Comparison of ENCODE assay signal across 8 mouse cellular contexts in genomic region chr17:47610849-47611660, GRCm38 (mm10). TPM values are rescaled to one million over a fixed set of nuclear protein-coding genes. Genes with fewer than 3 reads are reported as not detected.
DNase-seq lines count a peak whose midpoint lies in the region; ATAC-seq and TF ChIP-seq lines count a peak whose summit lies in the region.

Gene Bysl, minus strand, starts transcription at chr17:47611492.
Gene Med20, plus strand, starts transcription at chr17:47611582.
Gene Gm20517, plus strand, starts transcription at chr17:47611589.

- H3K27ac ChIP-seq in bone marrow macrophage, adult 2 months (ENCODE audit: insufficient read depth, low read depth, low read length) = peak within 1 kb of the TSS; percentile 52
- H3K27ac ChIP-seq in embryonic fibroblast, embryonic 13.5 days (ENCODE audit: insufficient read depth, low read length) = peak within 1 kb of the TSS; percentile 85
- H3K27ac ChIP-seq in heart, embryonic 10.5 days = peak within 1 kb of the TSS; percentile 89
- peak within 1 kb of the TSS; percentile 82 for H3K27ac ChIP-seq in kidney, embryonic 15.5 days

- peak; percentile 99 for TF ChIP-seq CTCF in bone marrow macrophage, adult 2 months (IDR thresholded peaks at IDR 0.05; ENCODE audit: low read depth, low read length)
- TF ChIP-seq CTCF in embryonic fibroblast, embryonic 13.5 days (IDR thresholded peaks at IDR 0.05; ENCODE audit: borderline replicate concordance, insufficient read depth, low read length) = peak; percentile 63; the same call in 1 of the 2 replicates

- under 1% methylated on average over 59 of the region's 59 CpGs for WGBS in heart, embryonic 10.5 days
- WGBS in kidney, embryonic 15.5 days = under 1% methylated on average over 59 of the region's 59 CpGs

- H3K4me3 ChIP-seq in bone marrow macrophage, adult 2 months (ENCODE audit: insufficient read depth, low read length) = peak within 1 kb of the TSS; percentile 71
- H3K4me3 ChIP-seq in embryonic fibroblast, embryonic 13.5 days (ENCODE audit: insufficient read depth, low read length) = peak within 1 kb of the TSS; percentile 82
- peak within 1 kb of the TSS; percentile 85 for H3K4me3 ChIP-seq in heart, embryonic 10.5 days
- H3K4me3 ChIP-seq in kidney, embryonic 15.5 days (replicated peaks) = peak within 1 kb of the TSS; percentile 81

- peaks cover 57% of the 10 kb centered on the region for H3K36me3 ChIP-seq in heart, embryonic 10.5 days
- H3K36me3 ChIP-seq in kidney, embryonic 15.5 days = peaks cover 56% of the 10 kb centered on the region

- H3K27me3 ChIP-seq in heart, embryonic 10.5 days (ENCODE audit: insufficient read depth, poor library complexity, severe bottlenecking) = no peaks in the 10 kb centered on the region
- no peaks in the 10 kb centered on the region for H3K27me3 ChIP-seq in kidney, embryonic 15.5 days

- peak within 1 kb of the TSS; percentile 88 for H3K9ac ChIP-seq in kidney, embryonic 15.5 days

- H3K4me1 ChIP-seq in bone marrow macrophage, adult 2 months (ENCODE audit: control insufficient read depth, insufficient read depth, low read length) = peaks cover 21% of the 10 kb centered on the region
- H3K4me1 ChIP-seq in embryonic fibroblast, embryonic 13.5 days (ENCODE audit: control insufficient read depth, insufficient read depth, low read length) = no peaks in the 10 kb centered on the region
- peaks cover 21% of the 10 kb centered on the region for H3K4me1 ChIP-seq in heart, embryonic 10.5 days
- peaks cover 25% of the 10 kb centered on the region for H3K4me1 ChIP-seq in kidney, embryonic 15.5 days

- peak; percentile 94 for ATAC-seq in kidney, embryonic 15.5 days (replicated peaks; ENCODE audit: low FRiP score)
- ATAC-seq in monocyte, adult 5-6 weeks (replicated peaks; ENCODE audit: insufficient number of reproducible peaks, low FRiP score, low TSS enrichment, poor library complexity, severe bottlenecking) = peak; percentile 91

- peak within 1 kb of the TSS; percentile 87 for H3K4me2 ChIP-seq in kidney, embryonic 15.5 days

- H3K9me3 ChIP-seq in heart, embryonic 10.5 days = no peaks in the 10 kb centered on the region
- no peaks in the 10 kb centered on the region for H3K9me3 ChIP-seq in kidney, embryonic 15.5 days (replicated peaks)

- no peak for TF ChIP-seq POLR2A in bone marrow macrophage, adult 2 months (IDR thresholded peaks at IDR 0.05; ENCODE audit: borderline replicate concordance, low read depth, low read length)
- TF ChIP-seq POLR2A in embryonic fibroblast, embryonic 13.5 days (IDR thresholded peaks at IDR 0.05; ENCODE audit: low read depth, low read length) = peak; percentile 78

- peak; percentile 98 for DNase-seq in A20 (ENCODE audit: low read depth, low spot score)
- peak; percentile 98 for DNase-seq in heart, embryonic 10.5 days (ENCODE audit: low spot score)
- DNase-seq in liver = peak; percentile 97
- peak; percentile 96 to 97 for DNase-seq in spleen, postnatal 4 days (ENCODE audit: low spot score in 2 of 2)

RNA-seq across cellular contexts. Expression of gene Bysl, which starts in this region (rescaled TPM):
- polyA plus RNA-seq in bone marrow macrophage, adult 2 months (2012; ENCODE audit: insufficient read depth, insufficient read length, missing spikeins) = 4.1 and 5.0 TPM in 2 replicates
- polyA plus RNA-seq in embryonic fibroblast, embryonic 13.5 days (2011; ENCODE audit: insufficient read length, low read depth, missing spikeins) = 11.6 and 17.0 TPM in 2 replicates
- polyA plus RNA-seq in heart, embryonic 10.5 days (2016; fragmentation: Nextera tagmentation; extraction: Ambion mirVana) = 37.0 and 43.0 TPM in 2 replicates
- 23.8 and 26.5 TPM in 2 replicates for polyA plus RNA-seq in kidney, embryonic 15.5 days (2015; fragmentation: Nextera tagmentation; extraction: Ambion mirVana)
- 6.1 to 11.2 TPM (median 8.2 TPM) in 3 replicates for total RNA-seq in monocyte, adult 5-6 weeks (2017)

RNA-seq across cellular contexts. Expression of gene Med20, which starts in this region (rescaled TPM):
- 19.7 and 23.4 TPM in 2 replicates for polyA plus RNA-seq in bone marrow macrophage, adult 2 months (2012; ENCODE audit: insufficient read depth, insufficient read length, missing spikeins)
- polyA plus RNA-seq in embryonic fibroblast, embryonic 13.5 days (2011; ENCODE audit: insufficient read length, low read depth, missing spikeins) = 27.2 and 28.9 TPM in 2 replicates
- polyA plus RNA-seq in heart, embryonic 10.5 days (2016; fragmentation: Nextera tagmentation; extraction: Ambion mirVana) = 36.5 and 42.8 TPM in 2 replicates
- 45.7 TPM in 2 replicates for polyA plus RNA-seq in kidney, embryonic 15.5 days (2015; fragmentation: Nextera tagmentation; extraction: Ambion mirVana)
- total RNA-seq in monocyte, adult 5-6 weeks (2017) = 34.9 to 75.1 TPM (median 57.2 TPM) in 3 replicates

RNA-seq across cellular contexts. Expression of gene Gm20517, which starts in this region (rescaled TPM):
- 1.2 and 3.1 TPM in 2 replicates for polyA plus RNA-seq in bone marrow macrophage, adult 2 months (2012; ENCODE audit: insufficient read depth, insufficient read length, missing spikeins)
- 2.5 and 2.8 TPM in 2 replicates for polyA plus RNA-seq in embryonic fibroblast, embryonic 13.5 days (2011; ENCODE audit: insufficient read length, low read depth, missing spikeins)
- 1.6 and 2.1 TPM in 2 replicates for polyA plus RNA-seq in heart, embryonic 10.5 days (2016; fragmentation: Nextera tagmentation; extraction: Ambion mirVana)
- 0.81 and 1.4 TPM in 2 replicates for polyA plus RNA-seq in kidney, embryonic 15.5 days (2015; fragmentation: Nextera tagmentation; extraction: Ambion mirVana)
- total RNA-seq in monocyte, adult 5-6 weeks (2017) = 0.21 to 4.1 TPM (median 3.4 TPM) in 3 replicates

Comparison
In these comparisons a context has a peak if more than half of its experiments do, and no peak if none do; other contexts are left out.
1. Peak in every context shown above with its lines: DNase-seq, ATAC-seq, H3K4me3 ChIP-seq and H3K27ac ChIP-seq.